Mouse (Mus musculus) spleen, adult 18-20 months (tissue): ENCODE measurements at regions not wholly inside any gene's neighbourhood (a gene's known extent, or its start where the extent isn't known, plus 50 kb on each side); places are given as distances from the start of the nearest gene placed in this dataset.

Experiments used
- DNase-seq, 2 experiments: peaks; one replicate each; pipeline ENCODE4 v3.0.0; 2022; ENCODE audit warnings: mixed read lengths in 2 of 2

GRCm38 (mm10) chr15:36669748-36670147, 337.8 kb downstream of the Zfp706 start:
- no peak for DNase-seq

GRCm38 (mm10) chr15:36666566-36666965, 341.0 kb downstream of the Zfp706 start:
- peak in 1 of 2 experiments; percentile 18 for DNase-seq

- DNase-seq = no peak
These were observed 343.2 kb downstream of the Zfp706 start for GRCm38 (mm10) chr15:36664391-36664790.

DNA sequence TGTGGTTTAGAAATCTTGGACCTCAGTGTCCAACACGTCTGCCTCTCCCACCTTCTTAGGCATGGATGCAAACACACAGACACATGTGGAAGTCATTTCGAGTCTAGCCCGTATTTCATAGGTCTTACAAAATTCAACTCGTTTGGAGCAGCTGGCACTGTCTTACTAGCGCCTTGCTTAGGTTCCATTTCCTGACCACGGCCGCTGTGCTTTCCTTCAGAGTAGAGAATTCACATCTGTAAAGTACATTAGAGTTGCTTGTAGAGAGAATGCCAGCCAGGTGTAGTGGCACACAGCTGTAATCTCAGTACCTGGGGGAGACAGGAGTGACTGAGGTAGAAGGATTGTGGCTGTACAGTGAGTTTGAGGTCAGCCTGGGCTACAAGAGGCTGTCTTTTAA, 346.6 kb downstream of the Zfp706 start:
- DNase-seq = no peak
